Mouse (Mus musculus) lung, postnatal 0 days (tissue): ENCODE results near the gene Tars2. TPM values are rescaled to one million over a fixed set of nuclear protein-coding genes. Genes with fewer than 3 reads are reported as not detected.

ENCODE experiments used
- ATAC-seq: fragments of 200-750 bp; cut with Nextera tagmentation; 2 replicates; pipeline ENCODE4 v1.8.0; 2017; ENCODE audit warnings: moderate library complexity
- DNase-seq: peaks from one replicate; pipeline ENCODE4 v3.0.0-alpha.2; 2016; ENCODE audit warnings: low spot score
- H3K27ac ChIP-seq: fragments of 300-500 bp; sonication (generic); 2 replicates; pipeline ENCODE4 v1.5.1; 2014; ENCODE audit warnings: antibody characterized with exemption, mild to moderate bottlenecking, low read length, mixed read lengths
- H3K27me3 ChIP-seq: fragments of 300-500 bp; sonication (generic); replicated peaks from 2 replicates; pipeline ENCODE4 v1.6.1; 2014; ENCODE audit warnings: low read length, mixed read lengths; ENCODE audit not compliant: insufficient read depth
- H3K36me3 ChIP-seq: fragments of 300-500 bp; sonication (generic); 2 replicates; pipeline ENCODE4 v1.6.1; 2014; ENCODE audit warnings: low read length, mixed read lengths; ENCODE audit not compliant: insufficient read depth
- H3K4me1 ChIP-seq: fragments of 300-500 bp; sonication (generic); 2 replicates; pipeline ENCODE4 v1.6.1; 2014; ENCODE audit warnings: antibody characterized with exemption, low read depth, low read length, mixed read lengths; ENCODE audit not compliant: insufficient read depth
- H3K4me2 ChIP-seq: fragments of 300-500 bp; sonication (generic); replicated peaks from 2 replicates; pipeline ENCODE4 v1.6.1; 2014; ENCODE audit warnings: low read depth, mild to moderate bottlenecking, low read length, moderate library complexity, mixed read lengths
- H3K4me3 ChIP-seq: fragments of 300-500 bp; sonication (generic); 2 replicates; pipeline ENCODE4 v1.5.1; 2014; ENCODE audit warnings: low read depth, low read length
- H3K9ac ChIP-seq: fragments of 300-500 bp; sonication (generic); replicated peaks from 2 replicates; pipeline ENCODE4 v1.6.1; 2014; ENCODE audit warnings: low read depth, mild to moderate bottlenecking
- H3K9me3 ChIP-seq: fragments of 300-500 bp; sonication (generic); 2 replicates; pipeline ENCODE4 v1.6.1; 2016; ENCODE audit warnings: low read length, mixed read lengths
- CTCF ChIP-seq: IDR thresholded peaks from 2 replicates; pipeline ENCODE4 v1.5.1; 2016; ENCODE audit warnings: antibody characterized with exemption, mild to moderate bottlenecking
- EP300 ChIP-seq: IDR thresholded peaks from 2 replicates; pipeline ENCODE4 v1.6.1; 2016; ENCODE audit warnings: antibody characterized with exemption, mild to moderate bottlenecking, control low read depth
- WGBS: fragments of 180-500 bp; shearing (Covaris S2); extraction: QIAGEN DNeasy Blood & Tissue Kit; methylation state at CpG from one replicate; pipeline ENCODE4 v1.1.7; 2014; 5-methylcytosine and 5-hydroxymethylcytosine counted together
- polyA plus RNA-seq: library from polyadenylated mRNA; unstranded; fragments of >200 nt; fragmentation: Nextera tagmentation; extraction: Ambion mirVana; gene quantifications from 2 replicates; pipeline ENCODE4 v1.2.1, GENCODE M21; 2015

Gene Tars2
- polyA plus RNA-seq, 1 experiment from 2014 or later: 18.5 TPM

- ATAC-seq (no peak), DNase-seq (no peak)
- H3K4me3 ChIP-seq: no peak overlapping the region
- no peak overlapping the region for H3K27ac ChIP-seq
- no peak overlapping the region for H3K9ac ChIP-seq
- peaks cover 9% of the 10 kb centered on the region; the same call in 1 of the 2 replicates for H3K4me1 ChIP-seq
- H3K4me2 ChIP-seq: no peak overlapping the region
- TF ChIP-seq EP300: no peak
- no peak for TF ChIP-seq CTCF
- 82% methylated on average over 3 of the region's 3 CpGs for WGBS
- H3K9me3 ChIP-seq: no peaks in the 10 kb centered on the region
- no peaks in the 10 kb centered on the region for H3K27me3 ChIP-seq
- no peaks in the 10 kb centered on the region for H3K36me3 ChIP-seq
These were observed 56.7 kb downstream of the Tars2 start for GRCm38 (mm10) chr3:95703276-95703675.

GRCm38 (mm10) chr3:95701877-95702540 is 58.0 kb downstream of the Tars2 start:
- DNase-seq: peak; percentile 88
- ATAC-seq: peak; percentile 91
- Histone ChIP-seq H3K36me3 (no peaks in the 10 kb centered on the region), H3K4me1 (peaks cover 9% of the 10 kb centered on the region; the same call in 1 of the 2 replicates), H3K27me3 (no peaks in the 10 kb centered on the region), H3K4me3 (peak overlapping the region; percentile 28), H3K27ac (peak overlapping the region; percentile 78), H3K4me2 (peak overlapping the region; percentile 62), H3K9ac (peak overlapping the region; percentile 34; the same call in 1 of the 2 replicates), H3K9me3 (no peaks in the 10 kb centered on the region)
- TF ChIP-seq EP300 (no peak), CTCF (peak; percentile 60)
- 8% methylated on average over 24 of the region's 24 CpGs for WGBS

- Histone ChIP-seq H3K4me3 (no peak overlapping the region), H3K27ac (no peak overlapping the region), H3K36me3 (no peaks in the 10 kb centered on the region), H3K4me1 (peaks cover 14% of the 10 kb centered on the region; the same call in 1 of the 2 replicates), H3K27me3 (no peaks in the 10 kb centered on the region), H3K4me2 (no peak overlapping the region), H3K9me3 (no peaks in the 10 kb centered on the region), H3K9ac (no peak overlapping the region)
- ATAC-seq (no peak), DNase-seq (no peak)
- 75% methylated on average over 2 of the region's 2 CpGs for WGBS
- TF ChIP-seq CTCF (no peak), EP300 (no peak)
These were observed 58.9 kb downstream of the Tars2 start for GRCm38 (mm10) chr3:95701085-95701484.

GRCm38 (mm10) chr3:95700233-95700681 is 59.7 kb downstream of the Tars2 start:
- ATAC-seq (no peak), DNase-seq (peak; percentile 30)
- Histone ChIP-seq H3K4me1 (peaks cover 19% of the 10 kb centered on the region; the same call in 1 of the 2 replicates), H3K9ac (no peak overlapping the region), H3K4me2 (no peak overlapping the region), H3K9me3 (no peaks in the 10 kb centered on the region), H3K27ac (no peak overlapping the region), H3K27me3 (no peaks in the 10 kb centered on the region), H3K36me3 (no peaks in the 10 kb centered on the region), H3K4me3 (no peak overlapping the region)
- TF ChIP-seq CTCF: no peak
- TF ChIP-seq EP300: no peak
- 60% methylated on average over 6 of the region's 6 CpGs for WGBS

- Histone ChIP-seq H3K9me3 (no peaks in the 10 kb centered on the region), H3K4me3 (no peak overlapping the region), H3K4me2 (no peak overlapping the region), H3K27ac (no peak overlapping the region), H3K27me3 (no peaks in the 10 kb centered on the region), H3K36me3 (no peaks in the 10 kb centered on the region), H3K4me1 (peaks cover 35% of the 10 kb centered on the region; the same call in 1 of the 2 replicates), H3K9ac (no peak overlapping the region)
- ATAC-seq (no peak), DNase-seq (no peak)
- TF ChIP-seq EP300 (no peak), CTCF (no peak)
- 92% methylated on average over 4 of the region's 4 CpGs for WGBS
These were observed 61.7 kb downstream of the Tars2 start for GRCm38 (mm10) chr3:95698286-95698685.

- no peak overlapping the region for H3K4me2 ChIP-seq
- DNase-seq (peak; percentile 88), ATAC-seq (peak; percentile 74)
- WGBS: 32% methylated on average over 7 of the region's 7 CpGs
- H3K36me3 ChIP-seq: no peaks in the 10 kb centered on the region
- H3K9me3 ChIP-seq: no peaks in the 10 kb centered on the region
- no peak overlapping the region for H3K4me3 ChIP-seq
- no peak overlapping the region for H3K9ac ChIP-seq
- H3K27me3 ChIP-seq: no peaks in the 10 kb centered on the region
- H3K27ac ChIP-seq: peak overlapping the region; percentile 74
- TF ChIP-seq CTCF (no peak), EP300 (peak; percentile 75)
- peaks cover 32% of the 10 kb centered on the region; the same call in 1 of the 2 replicates for H3K4me1 ChIP-seq
These were observed 63.6 kb downstream of the Tars2 start for GRCm38 (mm10) chr3:95696360-95696759.
